Mouse (Mus musculus) limb, embryonic 14.5 days (tissue): Measurements from ENCODE around the gene Bcor. TPM values are rescaled to one million over a fixed set of nuclear protein-coding genes. Genes with fewer than 3 reads are reported as not detected.

Experiments used
- ATAC-seq: fragments of 200-750 bp; cut with Nextera tagmentation; 2 replicates; pipeline ENCODE4 v1.8.0; 2017; ENCODE audit warnings: low read depth, moderate number of reproducible peaks, moderate TSS enrichment; ENCODE audit not compliant: low FRiP score
- DNase-seq: peaks from one replicate; pipeline ENCODE4 v3.0.0-alpha.2; 2015; ENCODE audit warnings: low spot score
- H3K27ac ChIP-seq: fragments of 300-500 bp; sonication (generic); replicated peaks from 2 replicates; pipeline ENCODE4 v1.5.1; 2014; ENCODE audit warnings: low read depth, mild to moderate bottlenecking, low read length, moderate library complexity, mixed read lengths
- H3K27me3 ChIP-seq: fragments of 300-500 bp; sonication (generic); 2 replicates; pipeline ENCODE4 v1.6.1; 2014; ENCODE audit warnings: low read length, mixed read lengths; ENCODE audit not compliant: control insufficient read depth, insufficient read depth
- H3K36me3 ChIP-seq: fragments of 300-500 bp; sonication (generic); 2 replicates; pipeline ENCODE4 v1.6.1; 2014; ENCODE audit warnings: mild to moderate bottlenecking, low read length, moderate library complexity, mixed read lengths; ENCODE audit not compliant: control insufficient read depth, insufficient read depth
- H3K4me1 ChIP-seq: fragments of 300-500 bp; sonication (generic); 2 replicates; pipeline ENCODE4 v1.6.1; 2014; ENCODE audit warnings: antibody characterized with exemption, low read length, mixed read lengths; ENCODE audit not compliant: control insufficient read depth, insufficient read depth
- H3K4me2 ChIP-seq: fragments of 300-500 bp; sonication (generic); replicated peaks from 2 replicates; pipeline ENCODE4 v1.6.1; 2014; ENCODE audit warnings: low read depth, mild to moderate bottlenecking, low read length, moderate library complexity; ENCODE audit not compliant: severe bottlenecking
- H3K4me3 ChIP-seq: fragments of 300-500 bp; sonication (generic); replicated peaks from 2 replicates; pipeline ENCODE4 v1.5.1; 2014; ENCODE audit warnings: low read length
- H3K9ac ChIP-seq: fragments of 300-500 bp; sonication (generic); 2 replicates; pipeline ENCODE4 v1.6.1; 2014; ENCODE audit warnings: mild to moderate bottlenecking, low read depth, low read length, moderate library complexity; ENCODE audit not compliant: severe bottlenecking
- H3K9me3 ChIP-seq: fragments of 300-500 bp; sonication (generic); 2 replicates; pipeline ENCODE4 v1.6.1; 2016; ENCODE audit warnings: low read length; ENCODE audit not compliant: control insufficient read depth
- POLR2A ChIP-seq: fragments of 200-500 bp; IDR thresholded peaks from 2 replicates; pipeline ENCODE4 v1.8.0; 2012; ENCODE audit warnings: inconsistent platforms, mild to moderate bottlenecking, moderate library complexity, borderline replicate concordance; ENCODE audit not compliant: insufficient read depth, insufficient read length; ENCODE audit errors: extremely low read depth
- WGBS: fragments of 180-500 bp; shearing (Covaris S2); extraction: QIAGEN DNeasy Blood & Tissue Kit; methylation state at CpG from one replicate; pipeline ENCODE4 v1.1.7; 2014; 5-methylcytosine and 5-hydroxymethylcytosine counted together
- polyA plus RNA-seq, 2 experiments: library from polyadenylated mRNA; depleted of rRNA in 1 of 2; stranded (reverse) in 1 of 2; unstranded in 1 of 2; fragments of >200 nt; fragmentation: Nextera tagmentation in 1 of 2; extraction: Ambion mirVana in 1 of 2; gene quantifications; 2 replicates each; pipeline versions ENCODE4 v1.2.1 to v1.2.3; 2012 to 2014

Gene Bcor
- polyA plus RNA-seq, 2 experiments = 17.0 to 20.0 TPM

GRCm38 (mm10) chrX:12083631-12084030 lies 76.5 kb downstream of the Bcor start:
- H3K4me3 ChIP-seq = no peak overlapping the region
- WGBS = 27% methylated on average over 10 of the region's 10 CpGs
- H3K4me2 ChIP-seq = no peak overlapping the region
- H3K27ac ChIP-seq = no peak overlapping the region
- H3K36me3 ChIP-seq = no peaks in the 10 kb centered on the region
- peaks cover 13% of the 10 kb centered on the region; the same call in 1 of the 2 replicates for H3K4me1 ChIP-seq
- H3K27me3 ChIP-seq = peaks cover 47% of the 10 kb centered on the region
- no peak overlapping the region for H3K9ac ChIP-seq
- no peak for TF ChIP-seq POLR2A
- DNase-seq (no peak), ATAC-seq (no peak)
- no peaks in the 10 kb centered on the region for H3K9me3 ChIP-seq

GRCm38 (mm10) chrX:12082736-12083135 lies 77.4 kb downstream of the Bcor start:
- Histone ChIP-seq H3K27me3 (peaks cover 39% of the 10 kb centered on the region), H3K27ac (no peak overlapping the region), H3K4me3 (no peak overlapping the region), H3K9me3 (no peaks in the 10 kb centered on the region), H3K36me3 (no peaks in the 10 kb centered on the region), H3K4me2 (0 out of 2 replicates have a peak overlapping the region, but pooled peaks have one; percentile 0), H3K9ac (no peak overlapping the region), H3K4me1 (peaks cover 13% of the 10 kb centered on the region; the same call in 1 of the 2 replicates)
- 7% methylated on average over 16 of the region's 16 CpGs for WGBS
- no peak for TF ChIP-seq POLR2A
- DNase-seq = no peak
- no peak for ATAC-seq

- DNase-seq = no peak
- H3K36me3 ChIP-seq = no peaks in the 10 kb centered on the region
- TF ChIP-seq POLR2A = no peak
- no peak overlapping the region for H3K9ac ChIP-seq
- H3K9me3 ChIP-seq = no peaks in the 10 kb centered on the region
- H3K27ac ChIP-seq = no peak overlapping the region
- H3K4me2 ChIP-seq = peak overlapping the region; percentile 80; the same call in 1 of the 2 replicates
- H3K4me1 ChIP-seq = peaks cover 13% of the 10 kb centered on the region; the same call in 1 of the 2 replicates
- ATAC-seq = no peak
- WGBS = 12% methylated on average over 5 of the region's 5 CpGs
- H3K27me3 ChIP-seq = peaks cover 40% of the 10 kb centered on the region
- no peak overlapping the region for H3K4me3 ChIP-seq
Measured at GRCm38 (mm10) chrX:12082184-12082583, 78.0 kb downstream of the Bcor start.

- peaks cover 13% of the 10 kb centered on the region; the same call in 1 of the 2 replicates for H3K4me1 ChIP-seq
- WGBS = 8% methylated on average over 22 of the region's 22 CpGs
Measured at GRCm38 (mm10) chrX:12081741-12082155, 78.4 kb downstream of the Bcor start.

GRCm38 (mm10) chrX:12080904-12081740 lies 79.0 kb downstream of the Bcor start:
- peak overlapping the region; percentile 59 for H3K4me3 ChIP-seq
- H3K4me2 ChIP-seq = peak overlapping the region; percentile 80
- DNase-seq (no peak), ATAC-seq (peak; percentile 8; the same call in 1 of the 2 replicates)
- peaks cover 13% of the 10 kb centered on the region; the same call in 1 of the 2 replicates for H3K4me1 ChIP-seq
- no peak for TF ChIP-seq POLR2A
- peaks cover 45% of the 10 kb centered on the region for H3K27me3 ChIP-seq
- 3% methylated on average over 43 of the region's 61 CpGs for WGBS
- peak overlapping the region; percentile 68 for H3K9ac ChIP-seq
- H3K27ac ChIP-seq = peak overlapping the region; percentile 48; the same call in 1 of the 2 replicates
- no peaks in the 10 kb centered on the region for H3K9me3 ChIP-seq
- no peaks in the 10 kb centered on the region for H3K36me3 ChIP-seq

More at GRCm38 (mm10) chrX:12081741-12082155, 78.4 kb downstream of the Bcor start:
- Histone ChIP-seq H3K9ac (no peak overlapping the region), H3K9me3 (no peaks in the 10 kb centered on the region), H3K4me2 (peak overlapping the region; percentile 80), H3K4me3 (peak overlapping the region; percentile 59), H3K36me3 (no peaks in the 10 kb centered on the region), H3K27me3 (peaks cover 41% of the 10 kb centered on the region), H3K27ac (no peak overlapping the region)
- no peak for ATAC-seq
- no peak for TF ChIP-seq POLR2A
- no peak for DNase-seq
